Mouse (Mus musculus): Measurements from ENCODE around the gene H2afx. TPM values are rescaled to one million over a fixed set of nuclear protein-coding genes. Genes with fewer than 3 reads are reported as not detected.

H2afx gene
- total and polyA plus RNA-seq, 3 experiments: 89.6 to 828 TPM; not detected in 1

- Histone ChIP-seq H3K9ac (ENCODE audit: control insufficient read depth, low read depth, low read length, poor library complexity, severe bottlenecking) (peak overlapping the region; percentile 99), H3K9me3 (replicated peaks; ENCODE audit: insufficient read depth, low read length) (no peaks in the 10 kb centered on the region), H3K27me3 (ENCODE audit: control insufficient read depth in 1 of 2, insufficient read depth in 2 of 2, low read length in 2 of 2) (no peaks in the 10 kb centered on the region), H3K79me2 (ENCODE audit: control insufficient read depth, insufficient read depth, low read length, poor library complexity) (peaks cover 27% of the 10 kb centered on the region), H3K4me3 (ENCODE audit: control insufficient read depth in 1 of 2, insufficient read depth in 1 of 2, low read depth in 2 of 2, low read length in 2 of 2) (peak overlapping the region; percentile 55 to 86), H3K36me3 (ENCODE audit: control insufficient read depth in 1 of 2, insufficient read depth in 2 of 2, low read length in 2 of 2) (peaks cover 0 to 6% of the 10 kb centered on the region in 2 experiments; a peak in 3 of 4 replicates), H3K4me1 (ENCODE audit: control insufficient read depth in 1 of 2, insufficient read depth in 2 of 2, low read length in 2 of 2) (peaks cover 0 to 3% of the 10 kb centered on the region in 2 experiments; a peak in 1 of 4 replicates), H3K27ac (ENCODE audit: control insufficient read depth, low read depth, low read length) (peak overlapping the region; percentile 93)
- TF ChIP-seq SMC3 (IDR thresholded peaks at IDR 0.05; ENCODE audit: low read depth, low read length) (peak; percentile 28), ZMIZ1 (IDR thresholded peaks at IDR 0.05; ENCODE audit: low read depth, low read length) (peak; percentile 14; the same call in 1 of the 2 replicates), MXI1 (IDR thresholded peaks at IDR 0.05; ENCODE audit: low read depth, low read length) (no peak), POLR2AphosphoS5 (IDR thresholded peaks at IDR 0.05; ENCODE audit: borderline replicate concordance, low read depth, low read length) (peak; percentile 11; the same call in 1 of the 2 replicates), UBTF (IDR thresholded peaks at IDR 0.05; ENCODE audit: borderline replicate concordance, insufficient read depth, low read depth, low read length) (no peak), MAZ (IDR thresholded peaks at IDR 0.05; ENCODE audit: low read depth, low read length) (no peak), NELFE (IDR thresholded peaks at IDR 0.05; ENCODE audit: low read depth, low read length) (no peak; the same call in 1 of the 2 replicates), CHD1 (IDR thresholded peaks at IDR 0.05; ENCODE audit: low read depth, low read length) (peak; percentile 97), MYB (IDR thresholded peaks at IDR 0.05; ENCODE audit: low read depth, low read length) (no peak), EP300 (IDR thresholded peaks at IDR 0.05; ENCODE audit: low read depth in 1 of 2, low read length in 2 of 2) (no peak), TBP (IDR thresholded peaks at IDR 0.05; ENCODE audit: low read depth, low read length) (no peak), POLR2AphosphoS2 (IDR thresholded peaks at IDR 0.05; ENCODE audit: low read length) (no peak), ZNF384 (IDR thresholded peaks at IDR 0.05; ENCODE audit: low read depth, low read length) (no peak), JUND (IDR thresholded peaks at IDR 0.05; ENCODE audit: low read depth, low read length) (no peak), MAX (IDR thresholded peaks at IDR 0.05; ENCODE audit: low read length) (no peak), POLR2A (IDR thresholded peaks at IDR 0.05; ENCODE audit: control insufficient read depth in 1 of 2, insufficient read depth in 1 of 2, low read depth in 1 of 2, low read length in 2 of 2, poor library complexity in 1 of 2) (peak; percentile 57 to 73; a peak in 3 of 4 replicates)
- DNase-seq (ENCODE audit: low read depth, low spot score): peak; percentile 66
These were observed 1.0 kb downstream of the H2afx start for GRCm38 (mm10) chr9:44335331-44336092.

DNA sequence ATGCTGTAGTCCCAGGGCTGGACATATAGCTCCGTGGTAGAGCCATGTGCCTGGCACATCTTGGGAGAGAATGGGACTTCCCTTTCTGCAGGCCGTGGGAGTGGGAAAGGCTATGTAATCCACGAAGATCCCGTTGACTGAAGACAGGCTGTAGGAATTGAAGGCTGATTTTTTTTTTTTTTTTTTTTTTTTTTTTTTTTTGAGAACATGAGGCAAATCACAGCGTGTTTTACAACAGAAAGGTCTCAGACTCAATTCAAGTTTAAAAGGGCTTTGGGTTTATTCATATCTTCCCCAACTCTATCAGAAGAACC is 1.6 kb downstream of the H2afx start:
- Histone ChIP-seq H3K36me3 (ENCODE audit: control insufficient read depth in 1 of 2, insufficient read depth in 2 of 2, low read length in 2 of 2) (peaks cover 0 to 9% of the 10 kb centered on the region in 2 experiments; a peak in 3 of 4 replicates), H3K79me2 (ENCODE audit: control insufficient read depth, insufficient read depth, low read length, poor library complexity) (peaks cover 33% of the 10 kb centered on the region), H3K9ac (ENCODE audit: control insufficient read depth, low read depth, low read length, poor library complexity, severe bottlenecking) (peak overlapping the region; percentile 99), H3K9me3 (replicated peaks; ENCODE audit: insufficient read depth, low read length) (no peaks in the 10 kb centered on the region), H3K27me3 (ENCODE audit: control insufficient read depth in 1 of 2, insufficient read depth in 2 of 2, low read length in 2 of 2) (no peaks in the 10 kb centered on the region), H3K4me3 (ENCODE audit: control insufficient read depth in 1 of 2, insufficient read depth in 1 of 2, low read depth in 2 of 2, low read length in 2 of 2) (peak overlapping the region; percentile 55 to 86), H3K27ac (ENCODE audit: control insufficient read depth, low read depth, low read length) (peak overlapping the region; percentile 93), H3K4me1 (ENCODE audit: control insufficient read depth in 1 of 2, insufficient read depth in 2 of 2, low read length in 2 of 2) (peaks cover 0 to 7% of the 10 kb centered on the region in 2 experiments; a peak in 2 of 4 replicates)
- TF ChIP-seq JUND (IDR thresholded peaks at IDR 0.05; ENCODE audit: low read depth, low read length) (no peak), GABPA (IDR thresholded peaks at IDR 0.05; ENCODE audit: low read depth, low read length) (no peak), ZMIZ1 (IDR thresholded peaks at IDR 0.05; ENCODE audit: low read depth, low read length) (0 out of 2 replicates have a peak, but pooled peaks have one; percentile 1), HCFC1 (IDR thresholded peaks at IDR 0.05; ENCODE audit: low read depth, low read length) (no peak), NRF1 (IDR thresholded peaks at IDR 0.05; ENCODE audit: insufficient read depth, low read depth, low read length, poor library complexity, severe bottlenecking) (no peak), E2F4 (IDR thresholded peaks at IDR 0.05; ENCODE audit: borderline replicate concordance, low read depth, low read length) (no peak), POLR2A (IDR thresholded peaks at IDR 0.05; ENCODE audit: control insufficient read depth in 1 of 2, insufficient read depth in 1 of 2, low read depth in 1 of 2, low read length in 2 of 2, poor library complexity in 1 of 2) (no peak; a peak in 1 of 4 replicates), ETS1 (IDR thresholded peaks at IDR 0.05; ENCODE audit: low read depth, low read length) (no peak), USF2 (IDR thresholded peaks at IDR 0.05; ENCODE audit: borderline replicate concordance in 1 of 2, insufficient read depth in 1 of 2, low read depth in 1 of 2, low read length in 2 of 2) (no peak), TAL1 (IDR thresholded peaks at IDR 0.05; ENCODE audit: low read length) (no peak), MYC (IDR thresholded peaks at IDR 0.05; ENCODE audit: low read depth, low read length) (peak; percentile 51; the same call in 1 of the 2 replicates), SIN3A (IDR thresholded peaks at IDR 0.05; ENCODE audit: low read length) (no peak), USF1 (IDR thresholded peaks at IDR 0.05; ENCODE audit: low read depth, low read length) (no peak), NELFE (IDR thresholded peaks at IDR 0.05; ENCODE audit: low read depth, low read length) (no peak), MXI1 (IDR thresholded peaks at IDR 0.05; ENCODE audit: low read depth, low read length) (peak; percentile 47)
- peak; percentile 55 for DNase-seq (ENCODE audit: low read depth, low spot score)

Measured in MEL (cell line).